In the genomic region with DNA sequence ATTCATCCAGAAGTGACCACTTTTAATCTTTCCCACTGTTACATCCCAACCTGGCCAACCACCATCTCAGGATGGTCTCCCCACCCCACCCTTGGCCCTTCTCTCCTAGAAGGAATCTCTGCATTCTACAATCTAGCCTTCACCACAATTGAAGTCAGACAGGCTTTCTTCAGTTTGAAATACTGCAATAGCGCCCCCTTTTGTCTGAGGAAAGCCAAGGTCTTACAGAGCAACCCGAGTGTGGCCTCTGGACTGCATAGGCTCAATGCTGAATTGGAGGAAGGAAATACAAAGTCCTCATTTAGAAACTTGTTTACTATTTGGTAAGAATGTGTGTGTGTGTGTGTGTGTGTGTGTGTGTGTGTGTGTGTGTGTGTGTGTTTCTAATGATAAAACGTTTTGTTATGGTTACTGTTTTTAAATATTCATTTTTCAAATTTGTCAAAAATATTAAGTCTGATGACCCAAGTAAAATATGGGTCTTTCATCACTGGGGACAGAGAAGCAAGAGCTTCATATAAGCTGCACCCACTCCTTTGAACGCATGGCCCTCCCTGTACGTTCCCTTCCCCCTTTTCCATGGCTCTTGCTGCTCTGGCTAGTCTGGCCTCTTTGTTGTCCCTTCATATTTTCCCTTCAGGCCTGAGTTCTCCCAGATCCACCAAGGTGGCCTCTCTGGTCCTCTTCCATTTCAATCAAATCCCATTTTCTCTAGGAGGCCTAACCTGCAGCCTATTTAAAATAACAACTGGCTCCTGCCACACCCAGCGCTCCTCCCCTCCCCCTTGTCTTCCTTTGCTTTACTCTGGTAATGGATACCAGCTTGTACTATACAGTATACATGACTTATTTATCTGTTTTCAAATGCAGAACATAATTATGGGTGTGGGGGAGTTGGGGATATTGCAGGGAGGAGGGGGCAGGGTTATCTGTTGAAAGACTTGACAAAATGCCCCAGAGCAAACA, we compare ENCODE assay signal across 9 mouse cellular contexts.
DNase-seq lines count a peak whose midpoint lies in the region; ATAC-seq and TF ChIP-seq lines count a peak whose summit lies in the region.
"Had no signal": no experiment of that assay in that cellular context is flagged by ENCODE, and none has a peak within 500 bp of the region (broad histone marks: within the 10 kb centered on the region; RNA-seq: fewer than 3 reads in every experiment).

No protein-coding gene starts in this region.

- TF ChIP-seq CTCF in intestine, postnatal 0 days (IDR thresholded peaks at IDR 0.05; ENCODE audit: low read depth) = peak; percentile 67

- no peak overlapping the region for H3K27ac ChIP-seq in intestine, postnatal 0 days (ENCODE audit: low read depth, low read length)
- H3K27ac ChIP-seq in intestine, embryonic 16.5 days (ENCODE audit: low read length) = no peak overlapping the region
- H3K27ac ChIP-seq in kidney, embryonic 14.5 days (ENCODE audit: low read depth, low read length) = no peak overlapping the region
- H3K27ac ChIP-seq: liver, embryonic 15.5 days had no signal

- DNase-seq in MN1 (ENCODE audit: low spot score) = peak; percentile 46
- DNase-seq in cerebellum, adult 9-10 months = peak; percentile 80
- DNase-seq in lung, postnatal 36 days = peak; percentile 77
- no peak for DNase-seq in B cell, adult 2 months

- H3K9ac ChIP-seq in intestine, postnatal 0 days (ENCODE audit: low read depth, low read length) = no peak overlapping the region
- no peak overlapping the region for H3K9ac ChIP-seq in intestine, embryonic 16.5 days (ENCODE audit: low read depth, low read length)
- H3K9ac ChIP-seq in kidney, embryonic 14.5 days (ENCODE audit: low read depth, low read length) = no peak overlapping the region
- H3K9ac ChIP-seq: liver, embryonic 15.5 days had no signal

- WGBS in intestine, postnatal 0 days = 58% methylated on average over 6 of the region's 6 CpGs
- 57% methylated on average over 6 of the region's 6 CpGs for WGBS in intestine, embryonic 16.5 days
- 52% methylated on average over 6 of the region's 6 CpGs for WGBS in kidney, embryonic 14.5 days

- H3K4me2 ChIP-seq in intestine, postnatal 0 days (replicated peaks; ENCODE audit: low read depth) = no peak overlapping the region
- H3K4me2 ChIP-seq in intestine, embryonic 16.5 days (ENCODE audit: low read depth, low read length) = no peak overlapping the region
- no peak overlapping the region for H3K4me2 ChIP-seq in kidney, embryonic 14.5 days (replicated peaks; ENCODE audit: low read depth, low read length)
- H3K4me2 ChIP-seq: liver, embryonic 15.5 days had no signal

- no peaks in the 10 kb centered on the region for H3K27me3 ChIP-seq in intestine, postnatal 0 days (replicated peaks; ENCODE audit: control insufficient read depth, insufficient read depth, low read length)
- H3K27me3 ChIP-seq in intestine, embryonic 16.5 days (replicated peaks; ENCODE audit: control insufficient read depth, insufficient read depth, low read length) = no peaks in the 10 kb centered on the region
- no peaks in the 10 kb centered on the region for H3K27me3 ChIP-seq in kidney, embryonic 14.5 days (ENCODE audit: control insufficient read depth, insufficient read depth, low read length)
- H3K27me3 ChIP-seq: liver, embryonic 15.5 days had no signal

- no peak for ATAC-seq in intestine, postnatal 0 days
- no peak; the same call in 1 of the 2 replicates for ATAC-seq in intestine, embryonic 16.5 days
- ATAC-seq in kidney, embryonic 14.5 days (ENCODE audit: low FRiP score, low TSS enrichment) = peak; percentile 45; the same call in 1 of the 2 replicates
- ATAC-seq in inflammation-experienced regulatory T-cells, adult 6 months = no peak

- H3K4me1 ChIP-seq in intestine, postnatal 0 days (replicated peaks; ENCODE audit: control insufficient read depth, insufficient read depth, low read length) = no peaks in the 10 kb centered on the region
- no peaks in the 10 kb centered on the region; the same call in 1 of the 2 replicates for H3K4me1 ChIP-seq in intestine, embryonic 16.5 days (ENCODE audit: control insufficient read depth, insufficient read depth, low read length)
- peaks cover 10% of the 10 kb centered on the region for H3K4me1 ChIP-seq in kidney, embryonic 14.5 days (ENCODE audit: control insufficient read depth, insufficient read depth, low read length)

- no peaks in the 10 kb centered on the region for H3K36me3 ChIP-seq in intestine, postnatal 0 days (ENCODE audit: control insufficient read depth, insufficient read depth)
- no peaks in the 10 kb centered on the region for H3K36me3 ChIP-seq in intestine, embryonic 16.5 days (ENCODE audit: control insufficient read depth, insufficient read depth, low read length)
- H3K36me3 ChIP-seq in kidney, embryonic 14.5 days (ENCODE audit: control insufficient read depth, insufficient read depth, low read length) = no peaks in the 10 kb centered on the region

- H3K9me3 ChIP-seq in intestine, postnatal 0 days (ENCODE audit: control insufficient read depth) = no peaks in the 10 kb centered on the region
- no peaks in the 10 kb centered on the region for H3K9me3 ChIP-seq in intestine, embryonic 16.5 days (ENCODE audit: control insufficient read depth, low read length)
- no peaks in the 10 kb centered on the region for H3K9me3 ChIP-seq in kidney, embryonic 14.5 days (ENCODE audit: control insufficient read depth, low read length)
- H3K9me3 ChIP-seq: liver, embryonic 15.5 days had no signal

- no peak overlapping the region for H3K4me3 ChIP-seq in intestine, postnatal 0 days (ENCODE audit: low read depth, low read length)
- H3K4me3 ChIP-seq in intestine, embryonic 16.5 days (ENCODE audit: low read length) = no peak overlapping the region
- H3K4me3 ChIP-seq in kidney, embryonic 14.5 days (ENCODE audit: low read length) = no peak overlapping the region
- H3K4me3 ChIP-seq: liver, embryonic 15.5 days had no signal

Comparison
In these comparisons a context has a peak if more than half of its experiments do, and no peak if none do; other contexts are left out.
1. DNase-seq: peak in MN1 (single experiment), cerebellum, adult 9-10 months (single experiment) and lung, postnatal 36 days (single experiment); none in B cell, adult 2 months (0 of 2).